Comparison of ENCODE assay signal across 13 mouse cellular contexts in the genomic region with DNA sequence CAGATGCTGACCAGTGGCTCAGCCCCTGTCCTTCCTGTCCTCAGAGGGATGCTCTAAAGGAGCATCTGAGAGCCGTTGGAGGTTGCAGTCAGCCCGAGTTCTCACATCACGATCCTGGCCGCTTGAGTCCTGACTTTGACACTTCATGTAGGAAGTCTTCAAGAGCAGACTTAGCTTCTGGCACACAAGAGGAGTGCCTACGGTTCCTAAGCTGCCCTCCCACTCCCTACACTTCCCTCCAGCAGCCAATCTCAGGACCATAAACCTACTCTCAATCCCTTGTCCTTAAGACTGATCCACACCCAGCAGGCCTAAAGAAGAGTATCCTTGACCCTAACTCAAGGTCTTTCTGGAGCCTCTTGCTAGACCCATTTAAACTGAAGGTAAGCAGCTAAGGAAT. TPM values are rescaled to one million over a fixed set of nuclear protein-coding genes. Genes with fewer than 3 reads are reported as not detected.
DNase-seq lines count a peak whose midpoint lies in the region; ATAC-seq and TF ChIP-seq lines count a peak whose summit lies in the region.
"Had no signal": no experiment of that assay in that cellular context is flagged by ENCODE, and none has a peak within 500 bp of the region (broad histone marks: within the 10 kb centered on the region; RNA-seq: fewer than 3 reads in every experiment).

No protein-coding gene starts in this region.

- 66% methylated on average over 5 of the region's 5 CpGs for WGBS in lung, postnatal 0 days
- 87% methylated on average over 5 of the region's 5 CpGs for WGBS in forebrain, embryonic 11.5 days
- WGBS in intestine, embryonic 16.5 days, result 82% methylated on average over 5 of the region's 5 CpGs

- TF ChIP-seq CTCF in lung, postnatal 0 days (IDR thresholded peaks at IDR 0.05), result no peak

- H3K27ac ChIP-seq in lung, postnatal 0 days (ENCODE audit: low read length), result no peak overlapping the region
- no peak overlapping the region for H3K27ac ChIP-seq in forebrain, embryonic 11.5 days (ENCODE audit: low read depth, low read length)
- no peak overlapping the region for H3K27ac ChIP-seq in intestine, embryonic 16.5 days (ENCODE audit: low read length)
- H3K27ac ChIP-seq: embryonic facial prominence, embryonic 10.5 days; limb, embryonic 15.5 days; midbrain, embryonic 12.5 days had no signal

- DNase-seq in frontal cortex, postnatal 25 days (ENCODE audit: low spot score in 2 of 2), result no peak
- DNase-seq in lung, postnatal 10 days, result peak; percentile 78
- no peak for DNase-seq in lung, postnatal 0 days (ENCODE audit: low spot score)
- DNase-seq in adrenal gland, postnatal 36 days, result peak; percentile 46 to 68
- DNase-seq in kidney, postnatal 36 days, result peak; percentile 69 to 88
- DNase-seq in forebrain, embryonic 11.5 days (ENCODE audit: low spot score), result no peak
- DNase-seq: retina, postnatal 1 day had no signal

- no peak for TF ChIP-seq EP300 in lung, postnatal 0 days (IDR thresholded peaks at IDR 0.05)

- H3K36me3 ChIP-seq in lung, postnatal 0 days (ENCODE audit: insufficient read depth, low read length), result no peaks in the 10 kb centered on the region
- H3K36me3 ChIP-seq in forebrain, embryonic 11.5 days (ENCODE audit: control insufficient read depth, insufficient read depth, low read length), result no peaks in the 10 kb centered on the region
- H3K36me3 ChIP-seq in intestine, embryonic 16.5 days (ENCODE audit: control insufficient read depth, insufficient read depth, low read length), result no peaks in the 10 kb centered on the region

- no peaks in the 10 kb centered on the region for H3K9me3 ChIP-seq in lung, postnatal 0 days (ENCODE audit: low read length)
- H3K9me3 ChIP-seq in forebrain, embryonic 11.5 days (ENCODE audit: control insufficient read depth, low read length), result no peaks in the 10 kb centered on the region
- no peaks in the 10 kb centered on the region for H3K9me3 ChIP-seq in intestine, embryonic 16.5 days (ENCODE audit: control insufficient read depth, low read length)
- H3K9me3 ChIP-seq: embryonic facial prominence, embryonic 10.5 days; limb, embryonic 15.5 days; midbrain, embryonic 12.5 days had no signal

- no peaks in the 10 kb centered on the region for H3K4me1 ChIP-seq in lung, postnatal 0 days (ENCODE audit: insufficient read depth, low read depth, low read length)
- no peaks in the 10 kb centered on the region for H3K4me1 ChIP-seq in forebrain, embryonic 11.5 days (replicated peaks; ENCODE audit: control insufficient read depth, insufficient read depth, low read length)
- H3K4me1 ChIP-seq in intestine, embryonic 16.5 days (ENCODE audit: control insufficient read depth, insufficient read depth, low read length), result peaks cover 13% of the 10 kb centered on the region
- H3K4me1 ChIP-seq: midbrain, embryonic 12.5 days had no signal

- no peak overlapping the region for H3K4me3 ChIP-seq in lung, postnatal 0 days (ENCODE audit: low read depth, low read length)
- no peak overlapping the region for H3K4me3 ChIP-seq in forebrain, embryonic 11.5 days (ENCODE audit: low read depth, low read length)
- H3K4me3 ChIP-seq in intestine, embryonic 16.5 days (ENCODE audit: low read length), result no peak overlapping the region
- H3K4me3 ChIP-seq: embryonic facial prominence, embryonic 10.5 days; limb, embryonic 15.5 days; midbrain, embryonic 12.5 days had no signal

- H3K4me2 ChIP-seq in lung, postnatal 0 days (replicated peaks; ENCODE audit: low read depth, low read length), result no peak overlapping the region
- no peak overlapping the region for H3K4me2 ChIP-seq in forebrain, embryonic 11.5 days (ENCODE audit: low read depth, low read length, severe bottlenecking)
- no peak overlapping the region for H3K4me2 ChIP-seq in intestine, embryonic 16.5 days (ENCODE audit: low read depth, low read length)
- H3K4me2 ChIP-seq: limb, embryonic 15.5 days; midbrain, embryonic 12.5 days had no signal

- no peak overlapping the region for H3K9ac ChIP-seq in lung, postnatal 0 days (replicated peaks; ENCODE audit: low read depth)
- no peak overlapping the region for H3K9ac ChIP-seq in forebrain, embryonic 11.5 days (ENCODE audit: low read length)
- H3K9ac ChIP-seq in intestine, embryonic 16.5 days (ENCODE audit: low read depth, low read length), result no peak overlapping the region
- H3K9ac ChIP-seq: limb, embryonic 15.5 days; midbrain, embryonic 12.5 days had no signal

- H3K27me3 ChIP-seq in lung, postnatal 0 days (replicated peaks; ENCODE audit: insufficient read depth, low read length), result no peaks in the 10 kb centered on the region
- no peaks in the 10 kb centered on the region for H3K27me3 ChIP-seq in forebrain, embryonic 11.5 days (ENCODE audit: control insufficient read depth, insufficient read depth, low read length)
- no peaks in the 10 kb centered on the region for H3K27me3 ChIP-seq in intestine, embryonic 16.5 days (replicated peaks; ENCODE audit: control insufficient read depth, insufficient read depth, low read length)
- H3K27me3 ChIP-seq: CH12.LX; limb, embryonic 15.5 days; midbrain, embryonic 12.5 days had no signal

- ATAC-seq in frontal cortex, adult (ENCODE audit: low TSS enrichment), result peak; percentile 78; the same call in 1 of the 2 replicates
- no peak for ATAC-seq in lung, postnatal 0 days
- no peak for ATAC-seq in forebrain, embryonic 11.5 days (replicated peaks; ENCODE audit: low FRiP score)
- no peak for ATAC-seq in intestine, embryonic 16.5 days

RNA-seq across cellular contexts. Expression of a gene that starts 45.8 kb away (rescaled TPM):
- polyA plus RNA-seq in lung, postnatal 0 days (2015; fragmentation: Nextera tagmentation; extraction: Ambion mirVana), result 5.5 and 6.6 TPM in 2 replicates
- 1 to 10 TPM; 6.7 to 8.2 TPM for total RNA-seq in adrenal gland, postnatal 36 days (2021)
- 23.3 and 23.7 TPM in 2 replicates for polyA plus RNA-seq in forebrain, embryonic 11.5 days (2014; fragmentation: Nextera tagmentation; extraction: Ambion mirVana)
- 8.0 and 8.5 TPM in 2 replicates for polyA plus RNA-seq in intestine, embryonic 16.5 days (2015; fragmentation: Nextera tagmentation; extraction: Ambion mirVana)

Comparison
In these comparisons a context has a peak if more than half of its experiments do, and no peak if none do; other contexts are left out.
1. DNase-seq: peak in lung, postnatal 10 days (single experiment), adrenal gland, postnatal 36 days (2 of 2) and kidney, postnatal 36 days (2 of 2); none in frontal cortex, postnatal 25 days (0 of 2), lung, postnatal 0 days (single experiment) and forebrain, embryonic 11.5 days (single experiment).